Mouse (Mus musculus) erythroblast, embryonic 14.5 days (primary cell): ENCODE results near the gene Dlx3.

Experiments
- GATA1 ChIP-seq: IDR thresholded peaks from 2 replicates; pipeline ENCODE4 v1.6.1; 2012; ENCODE audit warnings: low read length, inconsistent platforms, mixed read lengths
- TAL1 ChIP-seq: IDR thresholded peaks from 3 replicates; pipeline ENCODE4 v1.6.1; 2012; ENCODE audit warnings: low read length, inconsistent platforms, mixed read lengths

DNA sequence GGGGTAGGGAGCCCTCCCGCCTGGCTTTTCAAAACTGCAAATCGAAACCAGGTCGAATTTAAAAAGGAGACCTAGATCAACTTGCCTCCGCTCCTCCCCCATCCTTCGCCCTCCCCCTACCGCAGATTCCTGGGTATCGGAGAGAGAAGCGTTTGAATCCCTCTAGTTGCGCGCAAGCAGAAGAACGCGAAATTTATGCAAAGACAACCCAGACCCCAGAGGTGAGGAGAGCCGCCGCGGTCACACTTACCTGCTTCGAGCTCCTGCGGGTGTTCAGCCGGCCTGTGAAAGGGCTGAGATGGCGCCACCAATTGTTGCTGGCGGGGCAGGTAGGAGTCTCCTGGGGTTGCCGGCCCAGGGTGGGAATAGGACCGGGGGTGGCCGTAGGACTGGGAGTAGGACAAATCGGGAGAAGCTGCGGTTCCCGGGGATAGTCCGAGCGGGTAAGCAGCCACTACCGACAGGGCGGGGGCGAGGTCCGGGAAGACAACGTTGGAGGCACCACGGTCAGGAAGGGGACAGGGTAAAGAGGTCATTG, 25.1 kb downstream of the Dlx3 start:
- TF ChIP-seq GATA1 (no peak), TAL1 (no peak)
